ENCODE assay signal across 8 mouse cellular contexts in genomic region chr5:64809257-64809656, GRCm38 (mm10). TPM values are rescaled to one million over a fixed set of nuclear protein-coding genes. Genes with fewer than 3 reads are reported as not detected.
DNase-seq lines count a peak whose midpoint lies in the region; ATAC-seq and TF ChIP-seq lines count a peak whose summit lies in the region.

No protein-coding gene starts in this region.

- WGBS in forebrain, embryonic 12.5 days, result 92% methylated on average over 7 of the region's 7 CpGs
- 81% methylated on average over 7 of the region's 7 CpGs for WGBS in forebrain, embryonic 14.5 days
- 70% methylated on average over 7 of the region's 7 CpGs for WGBS in heart, embryonic 14.5 days
- WGBS in liver, postnatal 0 days (ENCODE audit: insufficient replicate concordance), result 57% methylated on average over 7 of the region's 7 CpGs

- TF ChIP-seq EP300 in liver, postnatal 0 days (IDR thresholded peaks at IDR 0.05; ENCODE audit: low read depth), result no peak

- no peak for ATAC-seq in forebrain, embryonic 12.5 days (ENCODE audit: low FRiP score)
- no peak for ATAC-seq in forebrain, embryonic 14.5 days
- ATAC-seq in heart, embryonic 14.5 days (ENCODE audit: insufficient number of reproducible peaks, insufficient read depth, low FRiP score, low read depth), result no peak
- ATAC-seq in liver, postnatal 0 days, result no peak

- TF ChIP-seq CTCF in liver, postnatal 0 days (IDR thresholded peaks at IDR 0.05; ENCODE audit: low read depth), result peak; percentile 22; the same call in 1 of the 2 replicates

- no peaks in the 10 kb centered on the region for H3K27me3 ChIP-seq in forebrain, embryonic 12.5 days
- H3K27me3 ChIP-seq in forebrain, embryonic 14.5 days (replicated peaks; ENCODE audit: control insufficient read depth, insufficient read depth, low read length), result no peaks in the 10 kb centered on the region
- no peaks in the 10 kb centered on the region for H3K27me3 ChIP-seq in heart, embryonic 14.5 days (ENCODE audit: control insufficient read depth, insufficient read depth, low read length)
- H3K27me3 ChIP-seq in liver, postnatal 0 days (ENCODE audit: insufficient read depth, low read length), result no peaks in the 10 kb centered on the region

- H3K9me3 ChIP-seq in forebrain, embryonic 12.5 days, result no peaks in the 10 kb centered on the region
- H3K9me3 ChIP-seq in forebrain, embryonic 14.5 days (replicated peaks; ENCODE audit: control insufficient read depth, low read length), result no peaks in the 10 kb centered on the region
- no peaks in the 10 kb centered on the region for H3K9me3 ChIP-seq in heart, embryonic 14.5 days (ENCODE audit: control insufficient read depth, low read length)
- H3K9me3 ChIP-seq in liver, postnatal 0 days (ENCODE audit: low read length), result no peaks in the 10 kb centered on the region

- H3K27ac ChIP-seq in forebrain, embryonic 12.5 days, result peak overlapping the region; percentile 76
- no peak overlapping the region; the same call in 1 of the 2 replicates for H3K27ac ChIP-seq in forebrain, embryonic 14.5 days (ENCODE audit: low read depth, low read length)
- H3K27ac ChIP-seq in heart, embryonic 14.5 days (replicated peaks in 1 of 2; ENCODE audit: control insufficient read depth in 1 of 2, insufficient read depth in 1 of 2, low read depth in 2 of 2, low read length in 2 of 2), result peak overlapping the region; percentile 44 to 94
- peak overlapping the region; percentile 99 for H3K27ac ChIP-seq in liver, postnatal 0 days (ENCODE audit: low read depth)

- peaks cover 72% of the 10 kb centered on the region for H3K4me1 ChIP-seq in forebrain, embryonic 12.5 days
- H3K4me1 ChIP-seq in forebrain, embryonic 14.5 days (ENCODE audit: control insufficient read depth, insufficient read depth, low read length), result peaks cover 41% of the 10 kb centered on the region
- H3K4me1 ChIP-seq in heart, embryonic 14.5 days (ENCODE audit: control insufficient read depth in 2 of 2, insufficient read depth in 2 of 2, low read length in 2 of 2), result peaks cover 48 to 83% of the 10 kb centered on the region in 2 experiments
- H3K4me1 ChIP-seq in liver, postnatal 0 days (ENCODE audit: insufficient read depth), result peaks cover 73% of the 10 kb centered on the region

- no peak overlapping the region for H3K4me2 ChIP-seq in forebrain, embryonic 12.5 days
- no peak overlapping the region for H3K4me2 ChIP-seq in forebrain, embryonic 14.5 days (ENCODE audit: low read length)
- peak overlapping the region; percentile 85 for H3K4me2 ChIP-seq in heart, embryonic 14.5 days (ENCODE audit: low read length)
- peak overlapping the region; percentile 92 for H3K4me2 ChIP-seq in liver, postnatal 0 days (ENCODE audit: low read depth, low read length)

- no peak overlapping the region for H3K4me3 ChIP-seq in forebrain, embryonic 12.5 days (replicated peaks)
- H3K4me3 ChIP-seq in forebrain, embryonic 14.5 days (ENCODE audit: low read depth, low read length), result no peak overlapping the region
- no peak overlapping the region for H3K4me3 ChIP-seq in heart, embryonic 14.5 days (ENCODE audit: control insufficient read depth in 1 of 2, insufficient read depth in 1 of 2, low read depth in 1 of 2, low read length in 2 of 2)
- peak overlapping the region; percentile 6; the same call in 1 of the 2 replicates for H3K4me3 ChIP-seq in liver, postnatal 0 days (ENCODE audit: low read depth, low read length)

- no peak overlapping the region for H3K9ac ChIP-seq in forebrain, embryonic 12.5 days
- H3K9ac ChIP-seq in forebrain, embryonic 14.5 days (ENCODE audit: low read length), result no peak overlapping the region
- H3K9ac ChIP-seq in heart, embryonic 14.5 days (ENCODE audit: low read length), result no peak overlapping the region
- peak overlapping the region; percentile 47 for H3K9ac ChIP-seq in liver, postnatal 0 days (replicated peaks)

- DNase-seq in forebrain, embryonic 14.5 days (ENCODE audit: low spot score), result no peak
- peak; percentile 82 for DNase-seq in ES-CJ7 (ENCODE audit: low read depth, low spot score)
- DNase-seq in liver, postnatal 0 days, result peak; percentile 40
- no peak for DNase-seq in frontal cortex, postnatal 14 days (ENCODE audit: low spot score in 2 of 2)
- no peak for DNase-seq in right cerebral cortex, postnatal 36 days (ENCODE audit: low spot score in 2 of 2)
- no peak for DNase-seq in B cell, adult 2 months

- no peaks in the 10 kb centered on the region; the same call in 1 of the 2 replicates for H3K36me3 ChIP-seq in forebrain, embryonic 12.5 days (replicated peaks)
- H3K36me3 ChIP-seq in forebrain, embryonic 14.5 days (ENCODE audit: control insufficient read depth, insufficient read depth, low read length), result no peaks in the 10 kb centered on the region
- H3K36me3 ChIP-seq in heart, embryonic 14.5 days (ENCODE audit: control insufficient read depth, insufficient read depth, low read length), result 0 out of 2 replicates have a peak, but pooled peaks cover 16% of the 10 kb centered on the region
- peaks cover 18% of the 10 kb centered on the region for H3K36me3 ChIP-seq in liver, postnatal 0 days (replicated peaks; ENCODE audit: insufficient read depth, low read length)

RNA-seq across cellular contexts. Expression of gene Klf3, which starts 6.1 kb away (rescaled TPM):
- 32.5 and 33.6 TPM in 2 replicates for polyA plus RNA-seq in forebrain, embryonic 12.5 days (2016; fragmentation: Nextera tagmentation; extraction: Ambion mirVana)
- polyA plus RNA-seq in forebrain, embryonic 14.5 days (2014; fragmentation: Nextera tagmentation; extraction: Ambion mirVana), result 19.3 and 24.3 TPM in 2 replicates
- polyA plus RNA-seq in heart, embryonic 14.5 days (2014; fragmentation: Nextera tagmentation; extraction: Ambion mirVana), result 51.9 and 52.1 TPM in 2 replicates
- polyA plus RNA-seq in liver, postnatal 0 days (2015; fragmentation: Nextera tagmentation; extraction: Ambion mirVana), result 63.5 and 65.7 TPM in 2 replicates

Comparison
In these comparisons a context has a peak if more than half of its experiments do, and no peak if none do; other contexts are left out.
1. H3K4me2 ChIP-seq: peak in heart, embryonic 14.5 days (single experiment) and liver, postnatal 0 days (single experiment); none in forebrain, embryonic 12.5 days (single experiment) and forebrain, embryonic 14.5 days (single experiment).
2. DNase-seq: peak in ES-CJ7 (single experiment) and liver, postnatal 0 days (single experiment); none in forebrain, embryonic 14.5 days (single experiment), frontal cortex, postnatal 14 days (0 of 2), right cerebral cortex, postnatal 36 days (0 of 2) and B cell, adult 2 months (0 of 2).